Mouse (Mus musculus) midbrain, embryonic 16.5 days (tissue): ENCODE data around the gene Card11. TPM values are rescaled to one million over a fixed set of nuclear protein-coding genes. Genes with fewer than 3 reads are reported as not detected.

Experiments
- ATAC-seq: fragments of 200-750 bp; cut with Nextera tagmentation; 2 replicates; pipeline ENCODE4 v1.8.0; 2017; ENCODE audit warnings: moderate TSS enrichment
- H3K27ac ChIP-seq: fragments of 300-500 bp; sonication (generic); 2 replicates; pipeline ENCODE4 v1.5.1; 2014; ENCODE audit warnings: mild to moderate bottlenecking, low read length, mixed read lengths
- H3K27me3 ChIP-seq: fragments of 300-500 bp; sonication (generic); 2 replicates; pipeline ENCODE4 v1.6.1; 2014; ENCODE audit warnings: low read depth, low read length, mixed read lengths; ENCODE audit not compliant: control insufficient read depth, insufficient read depth
- H3K36me3 ChIP-seq: fragments of 300-500 bp; sonication (generic); 2 replicates; pipeline ENCODE4 v1.6.1; 2014; ENCODE audit warnings: mild to moderate bottlenecking, low read length, moderate library complexity, mixed read lengths; ENCODE audit not compliant: control insufficient read depth, insufficient read depth
- H3K4me1 ChIP-seq: fragments of 300-500 bp; sonication (generic); 2 replicates; pipeline ENCODE4 v1.6.1; 2014; ENCODE audit warnings: mild to moderate bottlenecking, low read length, mixed read lengths; ENCODE audit not compliant: control insufficient read depth, insufficient read depth
- H3K4me2 ChIP-seq: fragments of 300-500 bp; sonication (generic); 2 replicates; pipeline ENCODE4 v1.6.1; 2014; ENCODE audit warnings: mild to moderate bottlenecking, low read length, mixed read lengths
- H3K4me3 ChIP-seq: fragments of 300-500 bp; sonication (generic); 2 replicates; pipeline ENCODE4 v1.5.1; 2014; ENCODE audit warnings: low read depth, mild to moderate bottlenecking, low read length, moderate library complexity, mixed read lengths
- H3K9ac ChIP-seq: fragments of 300-500 bp; sonication (generic); 2 replicates; pipeline ENCODE4 v1.6.1; 2014; ENCODE audit warnings: low read depth, low read length, mixed read lengths
- H3K9me3 ChIP-seq: fragments of 300-500 bp; sonication (generic); replicated peaks from 2 replicates; pipeline ENCODE4 v1.6.1; 2014; ENCODE audit warnings: mild to moderate bottlenecking, low read length, mixed read lengths; ENCODE audit not compliant: control insufficient read depth, poor library complexity, severe bottlenecking
- WGBS: fragments of 180-500 bp; shearing (Covaris S2); extraction: QIAGEN DNeasy Blood & Tissue Kit; methylation state at CpG from one replicate; pipeline ENCODE4 v1.1.7; 2014; 5-methylcytosine and 5-hydroxymethylcytosine counted together
- polyA plus RNA-seq: library from polyadenylated mRNA; unstranded; fragments of >200 nt; fragmentation: Nextera tagmentation; extraction: Ambion mirVana; gene quantifications from 2 replicates; pipeline ENCODE4 v1.2.1, GENCODE M21; 2015

The Card11 gene
- polyA plus RNA-seq: 0.11 TPM in 1 of 2 replicates, not detected in the other

DNA sequence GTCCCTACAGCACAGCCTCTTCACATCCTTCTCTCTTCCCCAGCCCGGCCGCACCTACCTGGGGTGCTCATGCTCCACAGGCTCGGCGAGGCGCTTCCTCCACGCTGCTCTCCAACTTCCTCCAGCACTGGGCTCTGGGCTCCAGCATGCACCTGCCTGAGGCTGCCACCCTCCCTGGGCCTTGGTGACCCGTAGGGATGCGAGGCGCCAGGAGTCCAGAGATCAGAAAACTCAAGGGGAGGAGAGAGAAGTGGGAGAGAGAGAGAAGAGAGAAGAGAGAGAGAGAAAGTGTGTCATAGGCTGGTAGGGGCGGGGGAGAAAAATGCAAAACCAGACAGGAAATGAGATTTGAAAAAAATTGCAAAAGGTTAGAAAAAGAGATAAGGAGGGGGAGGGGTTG is at the start of gene Card11:
TSS of gene Card11 (minus strand) at position 234 of the 400 bp plus-strand sequence.
- H3K27me3 ChIP-seq: no peaks in the 10 kb centered on the region
- 66% methylated on average over 9 of the region's 10 CpGs for WGBS
- H3K9me3 ChIP-seq: no peaks in the 10 kb centered on the region
- no peaks in the 10 kb centered on the region for H3K4me1 ChIP-seq
- no peak within 1 kb of the TSS for H3K27ac ChIP-seq
- H3K4me3 ChIP-seq: no peak within 1 kb of the TSS
- H3K9ac ChIP-seq: no peak within 1 kb of the TSS
- H3K36me3 ChIP-seq: no peaks in the 10 kb centered on the region
- ATAC-seq: no peak
- H3K4me2 ChIP-seq: no peak within 1 kb of the TSS

DNA sequence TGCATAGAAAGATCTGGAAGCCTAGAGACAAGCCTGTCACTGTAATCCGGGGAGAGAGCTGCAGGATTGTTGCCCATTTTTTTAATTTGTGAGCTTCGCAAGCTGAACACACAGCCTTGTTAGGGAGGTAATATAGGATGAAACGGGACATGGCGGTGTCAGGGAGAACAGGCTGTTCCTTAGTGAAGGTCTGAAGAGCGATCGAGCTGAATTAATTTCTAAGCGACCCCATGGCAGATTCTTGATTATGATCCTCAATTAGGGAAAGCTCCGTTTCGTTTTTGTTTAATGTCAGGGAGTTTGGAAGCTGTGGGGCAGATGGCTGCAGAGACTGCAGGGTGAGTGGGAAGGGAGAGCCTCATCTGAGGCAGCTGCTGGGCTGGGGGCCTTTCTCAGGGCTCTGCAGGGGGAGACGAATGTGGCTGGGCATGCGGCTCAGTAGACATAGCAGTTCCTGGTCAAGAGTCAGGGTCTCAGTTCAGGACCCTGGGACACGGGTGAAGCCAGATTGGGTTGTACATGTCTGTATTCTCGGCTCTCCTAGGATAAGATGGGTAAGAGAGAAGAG is 47.4 kb upstream of the Card11 start:
- WGBS: 40% methylated on average over 13 of the region's 13 CpGs
- no peak overlapping the region for H3K4me3 ChIP-seq
- H3K36me3 ChIP-seq: no peaks in the 10 kb centered on the region
- no peaks in the 10 kb centered on the region; the same call in 1 of the 2 replicates for H3K9me3 ChIP-seq
- H3K4me2 ChIP-seq: no peak overlapping the region
- no peaks in the 10 kb centered on the region for H3K4me1 ChIP-seq
- ATAC-seq: no peak
- no peak overlapping the region for H3K27ac ChIP-seq
- H3K27me3 ChIP-seq: no peaks in the 10 kb centered on the region
- H3K9ac ChIP-seq: no peak overlapping the region

GRCm38 (mm10) chr5:141044976-141045375 is 44.6 kb upstream of the Card11 start:
- H3K4me2 ChIP-seq: no peak overlapping the region
- H3K4me3 ChIP-seq: no peak overlapping the region
- ATAC-seq: no peak
- no peak overlapping the region for H3K27ac ChIP-seq
- 61% methylated on average over 9 of the region's 9 CpGs for WGBS
- H3K4me1 ChIP-seq: no peaks in the 10 kb centered on the region
- H3K9me3 ChIP-seq: no peaks in the 10 kb centered on the region
- H3K9ac ChIP-seq: no peak overlapping the region
- H3K27me3 ChIP-seq: no peaks in the 10 kb centered on the region
- no peaks in the 10 kb centered on the region for H3K36me3 ChIP-seq

GRCm38 (mm10) chr5:141043654-141044447 is 43.5 kb upstream of the Card11 start:
- no peak overlapping the region for H3K27ac ChIP-seq
- H3K9me3 ChIP-seq: no peaks in the 10 kb centered on the region
- H3K4me3 ChIP-seq: no peak overlapping the region
- no peaks in the 10 kb centered on the region for H3K4me1 ChIP-seq
- no peak for ATAC-seq
- WGBS: 62% methylated on average over 19 of the region's 19 CpGs
- H3K36me3 ChIP-seq: no peaks in the 10 kb centered on the region
- no peak overlapping the region for H3K9ac ChIP-seq
- H3K27me3 ChIP-seq: no peaks in the 10 kb centered on the region
- H3K4me2 ChIP-seq: no peak overlapping the region

- Histone ChIP-seq H3K4me1 (no peaks in the 10 kb centered on the region), H3K27me3 (no peaks in the 10 kb centered on the region), H3K4me2 (no peak overlapping the region), H3K27ac (no peak overlapping the region), H3K9ac (no peak overlapping the region), H3K36me3 (no peaks in the 10 kb centered on the region), H3K4me3 (no peak overlapping the region), H3K9me3 (no peaks in the 10 kb centered on the region)
- WGBS: 93% methylated on average over 4 of the region's 4 CpGs
- ATAC-seq: no peak
These were observed 42.0 kb upstream of the Card11 start for GRCm38 (mm10) chr5:141042406-141042805.

GRCm38 (mm10) chr5:141040846-141041245 is 40.5 kb upstream of the Card11 start:
- no peak for ATAC-seq
- Histone ChIP-seq H3K9ac (no peak overlapping the region), H3K4me3 (no peak overlapping the region), H3K4me1 (no peaks in the 10 kb centered on the region), H3K27ac (no peak overlapping the region), H3K4me2 (no peak overlapping the region), H3K9me3 (no peaks in the 10 kb centered on the region), H3K36me3 (no peaks in the 10 kb centered on the region), H3K27me3 (no peaks in the 10 kb centered on the region)
- WGBS: 39% methylated on average over 9 of the region's 9 CpGs

DNA sequence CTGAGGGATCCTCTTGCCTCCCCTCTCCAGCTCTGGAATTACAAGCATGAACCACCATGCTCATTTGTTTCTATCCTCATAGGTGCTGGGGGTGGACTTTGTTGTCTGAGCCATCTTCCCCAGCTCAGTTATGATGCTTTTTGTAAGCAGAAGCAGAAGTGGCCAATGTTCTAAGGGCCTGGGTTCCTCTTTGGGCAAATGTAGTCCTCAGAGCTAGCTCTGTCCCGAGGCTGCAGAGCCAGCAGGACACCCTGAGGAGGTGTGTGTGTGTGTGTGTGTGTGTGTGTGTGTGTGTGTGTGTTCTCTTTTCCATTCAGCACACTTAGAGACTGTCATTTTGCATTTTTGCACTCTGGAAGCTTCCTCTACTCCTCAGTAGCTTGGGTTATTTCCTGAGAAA is 38.0 kb upstream of the Card11 start:
- Histone ChIP-seq H3K4me3 (no peak overlapping the region), H3K4me2 (no peak overlapping the region), H3K27ac (no peak overlapping the region), H3K36me3 (no peaks in the 10 kb centered on the region), H3K9ac (no peak overlapping the region), H3K9me3 (no peaks in the 10 kb centered on the region), H3K4me1 (no peaks in the 10 kb centered on the region), H3K27me3 (no peaks in the 10 kb centered on the region)
- no peak for ATAC-seq
- 50% methylated on average over 1 of the region's 1 CpGs for WGBS

GRCm38 (mm10) chr5:141035346-141035745 is 35.0 kb upstream of the Card11 start:
- Histone ChIP-seq H3K9me3 (no peaks in the 10 kb centered on the region), H3K4me1 (no peaks in the 10 kb centered on the region), H3K36me3 (no peaks in the 10 kb centered on the region), H3K27ac (no peak overlapping the region), H3K9ac (no peak overlapping the region), H3K4me2 (no peak overlapping the region), H3K4me3 (no peak overlapping the region), H3K27me3 (no peaks in the 10 kb centered on the region)
- WGBS: 76% methylated on average over 6 of the region's 6 CpGs
- ATAC-seq: no peak

DNA sequence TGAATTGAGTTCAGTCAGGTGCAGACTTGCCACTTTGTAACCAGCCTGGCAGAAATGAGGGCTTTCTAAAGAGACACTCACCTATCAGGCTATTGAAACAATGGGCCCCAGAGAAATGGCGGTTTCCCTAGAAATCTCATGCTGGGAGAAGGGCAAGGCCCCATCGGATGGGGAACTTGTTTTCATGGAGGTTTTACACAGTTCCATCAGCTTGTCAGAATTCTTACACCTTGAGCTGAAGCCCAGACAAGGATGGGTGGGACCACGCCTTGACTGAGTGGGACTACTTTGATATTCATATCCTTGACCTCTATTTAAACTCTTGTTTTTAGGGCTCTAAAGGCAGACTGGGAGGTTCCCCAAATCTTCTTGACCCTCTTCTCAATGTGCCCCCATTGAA is 33.9 kb upstream of the Card11 start:
- Histone ChIP-seq H3K4me1 (no peaks in the 10 kb centered on the region), H3K27me3 (no peaks in the 10 kb centered on the region), H3K4me3 (no peak overlapping the region), H3K9ac (no peak overlapping the region), H3K36me3 (no peaks in the 10 kb centered on the region), H3K9me3 (no peaks in the 10 kb centered on the region), H3K27ac (no peak overlapping the region), H3K4me2 (no peak overlapping the region)
- WGBS: 75% methylated on average over 3 of the region's 3 CpGs
- no peak for ATAC-seq
